Mouse (Mus musculus): Measurements from ENCODE around the gene Clasp1.

Clasp1 gene

DNA sequence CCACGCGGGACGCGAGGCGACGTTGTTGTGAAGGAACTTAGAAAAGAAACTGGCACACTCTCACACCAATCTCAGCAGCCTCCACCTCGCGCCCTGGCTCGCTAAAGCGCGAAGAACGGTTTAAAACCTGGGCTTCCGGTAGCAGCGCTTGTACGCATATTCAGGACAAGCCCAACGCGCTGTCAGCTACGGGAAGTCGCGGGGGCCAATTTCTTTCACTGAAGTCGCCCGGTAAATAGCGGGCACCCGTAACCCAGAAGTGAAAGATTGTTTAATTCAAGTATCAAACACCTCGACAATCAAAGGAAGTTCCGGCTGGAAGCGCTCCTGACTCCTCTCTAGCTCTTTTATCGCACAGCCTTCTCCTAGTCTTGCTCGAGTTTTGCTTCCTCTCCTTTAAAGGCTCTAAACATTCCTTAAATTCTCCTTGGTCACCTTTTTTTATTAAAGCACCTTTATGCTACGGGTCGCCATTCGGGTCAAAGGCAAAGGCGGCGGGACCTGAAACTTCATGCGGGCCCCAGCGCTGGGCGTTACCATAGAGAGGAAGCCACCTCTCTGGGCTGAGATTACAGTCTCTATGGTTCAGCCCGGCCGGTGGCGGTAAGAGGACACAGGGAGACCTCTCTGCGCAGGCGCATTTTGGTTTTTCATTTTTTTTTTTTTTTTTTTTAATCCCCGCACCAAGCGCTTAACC, at the start of gene Clasp1:
Clasp1 (plus strand) TSS at position 302 of the 697 bp plus-strand sequence.
- peak; percentile 93 for DNase-seq (ENCODE audit: low read depth, low spot score)

- DNase-seq (ENCODE audit: low read depth, low spot score), result no peak
Observed at GRCm38 (mm10) chr1:118343649-118344435, 45.0 kb upstream of the Clasp1 start.

GRCm38 (mm10) chr1:118349922-118350321, 38.9 kb upstream of the Clasp1 start:
- DNase-seq (ENCODE audit: low read depth, low spot score), result no peak

GRCm38 (mm10) chr1:118359071-118359761, 29.6 kb upstream of the Clasp1 start:
- DNase-seq (ENCODE audit: low read depth, low spot score), result no peak

DNA sequence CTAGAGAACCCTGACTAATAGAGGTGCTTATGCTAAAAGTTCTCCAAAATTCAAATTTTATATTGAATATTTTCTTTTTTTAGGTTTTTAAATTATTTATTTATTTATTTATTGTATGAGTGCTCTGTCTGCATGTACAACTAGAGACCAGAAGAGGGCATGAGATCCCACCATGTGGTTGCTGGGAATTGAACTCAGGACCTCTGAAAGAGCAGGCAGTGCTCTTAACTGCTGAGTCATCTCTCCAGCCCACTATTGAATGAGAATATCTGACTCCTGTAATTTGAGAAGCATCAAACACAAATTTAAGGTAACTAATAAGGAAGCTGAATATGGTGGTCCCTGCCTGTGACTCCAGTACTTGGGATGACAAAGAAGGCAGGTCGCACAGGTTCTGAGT, 20.9 kb upstream of the Clasp1 start:
- no peak for DNase-seq (ENCODE audit: low read depth, low spot score)

DNA sequence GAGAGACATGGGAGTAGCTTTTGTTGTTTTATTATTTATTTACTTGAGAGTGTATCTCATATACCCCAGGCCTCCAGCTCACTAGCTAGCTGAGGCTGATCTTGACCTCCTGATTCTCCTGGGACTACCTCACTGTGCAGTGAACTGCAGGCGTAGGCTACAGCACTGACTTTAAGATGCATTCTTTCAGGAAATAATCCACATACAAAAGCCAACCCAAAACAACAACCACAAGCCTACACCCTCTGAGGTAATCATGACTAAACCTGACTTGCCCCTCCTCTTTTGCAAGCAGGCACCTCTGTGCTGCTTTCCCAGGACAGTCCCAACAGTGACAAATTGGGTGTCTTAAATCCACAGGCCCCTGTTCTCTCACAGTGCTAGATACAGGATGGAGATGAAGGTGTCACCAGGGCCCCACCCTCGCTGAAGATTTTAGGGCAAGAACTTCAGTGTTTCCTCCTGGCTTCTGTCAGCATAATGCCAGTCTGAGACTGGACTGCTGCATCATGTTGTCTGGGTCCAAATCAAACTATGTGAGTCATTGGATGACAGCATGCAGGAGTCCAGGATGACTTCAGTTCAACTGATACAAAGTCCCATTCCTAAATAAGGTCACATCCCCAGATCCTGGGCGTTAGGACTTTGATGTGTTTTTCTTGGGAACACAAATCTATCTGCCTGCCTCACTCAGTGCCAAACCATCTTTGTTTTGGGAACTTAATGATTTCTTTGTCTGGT, 20.0 kb upstream of the Clasp1 start:
- no peak for DNase-seq (ENCODE audit: low read depth, low spot score)

GRCm38 (mm10) chr1:118377784-118378183, 11.1 kb upstream of the Clasp1 start:
- no peak for DNase-seq (ENCODE audit: low read depth, low spot score)

GRCm38 (mm10) chr1:118380105-118380786, 8.6 kb upstream of the Clasp1 start:
- DNase-seq (ENCODE audit: low read depth, low spot score), result no peak

DNA sequence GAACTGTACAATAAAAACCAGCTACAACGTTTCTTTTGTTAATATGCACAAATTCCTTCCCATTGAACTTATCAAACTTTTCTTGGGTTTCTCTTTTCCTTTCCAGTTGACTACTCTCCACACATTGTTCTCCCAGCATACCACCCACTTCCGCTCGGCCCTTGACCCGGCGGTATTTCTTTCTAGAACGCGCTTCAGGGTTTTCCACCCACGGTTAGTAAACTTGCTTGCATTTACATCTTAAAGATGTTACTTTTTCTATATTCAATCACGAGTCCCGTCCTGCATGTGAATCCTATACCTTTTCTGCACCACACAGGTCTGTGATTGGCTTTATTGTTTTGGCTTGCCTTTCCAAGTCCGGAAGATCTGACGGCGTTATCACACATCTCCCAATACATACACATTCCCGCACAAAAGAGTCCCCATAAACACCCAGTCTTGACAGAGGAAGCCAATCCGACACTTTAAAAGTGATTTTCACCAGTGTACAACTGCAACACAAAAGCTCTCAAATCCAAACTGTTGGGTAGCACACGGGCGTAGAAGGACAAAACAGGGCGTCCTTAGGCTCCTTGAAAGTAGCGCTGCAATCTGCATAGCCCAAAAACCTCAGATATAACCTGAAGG, 616 bp upstream of the Clasp1 start:
- DNase-seq (ENCODE audit: low read depth, low spot score), result no peak

DNA sequence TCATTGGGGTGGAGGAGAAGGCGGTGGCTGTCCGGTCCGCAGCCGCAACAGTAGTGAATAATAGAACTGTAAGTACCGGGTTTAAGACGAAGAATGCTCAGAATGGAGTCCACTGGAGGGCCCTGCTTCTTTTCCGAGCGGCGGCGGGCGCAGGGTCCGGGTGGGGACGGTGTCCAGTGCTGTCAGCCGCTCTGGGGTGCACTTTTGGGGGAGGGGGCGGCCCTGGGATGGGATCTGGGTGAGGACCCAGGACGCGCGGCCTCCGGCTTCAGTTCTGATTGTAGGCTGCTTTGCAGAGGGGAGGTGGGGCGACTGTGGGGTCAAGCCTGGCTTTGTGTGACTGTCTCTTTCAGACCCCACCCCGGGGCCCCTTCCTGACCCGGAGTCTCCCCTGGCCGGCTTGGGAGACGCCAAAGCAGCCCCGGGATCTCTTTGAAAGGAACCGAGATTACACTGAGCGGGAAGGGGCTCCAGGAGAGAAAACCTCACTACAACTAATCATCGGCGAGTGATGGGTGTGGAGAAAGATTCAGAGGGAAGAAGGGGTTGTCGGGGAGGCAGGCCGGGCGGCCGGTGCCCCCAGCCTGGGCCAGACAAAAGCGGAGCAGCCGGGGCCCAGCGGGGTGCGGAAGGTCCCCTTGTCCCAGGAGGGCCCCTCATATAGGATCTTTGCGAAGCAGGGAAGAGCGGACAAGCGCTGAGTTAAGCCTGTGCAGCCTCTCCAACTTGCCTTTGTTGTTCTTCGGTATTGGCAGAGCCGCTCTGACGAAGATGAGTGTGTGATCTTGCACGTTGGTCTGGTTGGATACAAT, 802 bp downstream of the Clasp1 start:
- no peak for DNase-seq (ENCODE audit: low read depth, low spot score)

DNA sequence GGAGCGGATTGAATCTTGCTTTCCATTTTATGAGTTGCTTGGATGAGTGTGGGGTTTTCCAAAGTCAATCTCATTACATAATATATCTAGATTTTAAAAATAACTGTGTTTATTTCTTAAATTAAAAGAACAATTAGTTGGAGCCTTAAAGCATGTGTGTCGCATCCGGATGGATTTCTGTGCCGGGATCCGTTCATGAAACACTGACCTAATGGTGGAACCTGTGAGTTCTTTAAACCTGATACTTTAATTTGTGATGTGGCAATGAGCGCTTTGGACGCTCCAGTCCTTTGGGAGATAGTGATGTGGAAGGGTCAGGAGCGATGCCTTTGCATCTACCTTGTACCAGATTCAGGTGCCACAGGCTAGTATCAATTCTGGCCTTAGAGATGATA, 1.4 kb downstream of the Clasp1 start:
- no peak for DNase-seq (ENCODE audit: low read depth, low spot score)

- no peak for DNase-seq (ENCODE audit: low read depth, low spot score)
Observed at GRCm38 (mm10) chr1:118390871-118391387, 2.1 kb downstream of the Clasp1 start.

GRCm38 (mm10) chr1:118392246-118392645, 3.4 kb downstream of the Clasp1 start:
- DNase-seq (ENCODE audit: low read depth, low spot score), result no peak

- no peak for DNase-seq (ENCODE audit: low read depth, low spot score)
Observed at GRCm38 (mm10) chr1:118393916-118394315, 5.1 kb downstream of the Clasp1 start.

DNA sequence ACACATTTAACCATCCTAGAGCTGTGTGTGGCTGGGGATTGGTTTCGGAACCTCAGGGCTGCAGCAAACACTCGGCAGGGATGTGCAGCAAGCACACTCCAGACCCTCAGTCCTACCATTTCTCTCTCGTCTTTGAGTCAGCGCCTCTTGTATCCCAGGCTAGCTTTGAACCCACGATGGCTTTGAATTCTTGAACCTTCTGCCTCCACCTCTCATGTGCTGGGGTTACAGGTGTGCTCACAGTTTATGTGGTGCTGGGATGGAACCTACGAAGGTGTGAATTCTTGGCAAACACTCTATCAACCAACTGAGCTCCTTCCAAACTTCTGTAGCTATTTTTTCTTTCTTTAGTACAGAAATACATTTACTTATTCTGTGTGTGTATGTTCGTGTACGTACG, 9.0 kb downstream of the Clasp1 start:
- no peak for DNase-seq (ENCODE audit: low read depth, low spot score)

DNA sequence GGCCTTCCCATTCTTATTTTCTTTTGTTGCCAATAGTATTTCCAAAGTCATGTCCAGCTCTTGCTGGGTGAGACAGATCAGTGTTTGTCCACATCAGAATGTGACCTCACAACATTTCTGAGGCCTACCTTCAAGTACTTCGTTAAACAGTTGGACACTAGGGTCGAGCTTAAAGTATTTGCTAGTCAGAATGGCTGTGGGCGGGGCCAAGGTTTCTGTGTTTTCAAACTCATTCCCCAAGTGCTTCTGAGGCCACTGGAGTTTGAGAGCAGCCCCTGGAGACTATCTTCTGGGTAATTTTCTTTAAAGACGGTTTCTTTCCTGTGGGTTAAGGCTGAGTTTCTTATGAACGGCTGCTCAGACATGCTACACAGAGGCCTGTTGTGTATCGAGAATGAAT, 9.7 kb downstream of the Clasp1 start:
- no peak for DNase-seq (ENCODE audit: low read depth, low spot score)

- DNase-seq (ENCODE audit: low read depth, low spot score), result no peak
Observed at GRCm38 (mm10) chr1:118399625-118400310, 10.9 kb downstream of the Clasp1 start.

DNA sequence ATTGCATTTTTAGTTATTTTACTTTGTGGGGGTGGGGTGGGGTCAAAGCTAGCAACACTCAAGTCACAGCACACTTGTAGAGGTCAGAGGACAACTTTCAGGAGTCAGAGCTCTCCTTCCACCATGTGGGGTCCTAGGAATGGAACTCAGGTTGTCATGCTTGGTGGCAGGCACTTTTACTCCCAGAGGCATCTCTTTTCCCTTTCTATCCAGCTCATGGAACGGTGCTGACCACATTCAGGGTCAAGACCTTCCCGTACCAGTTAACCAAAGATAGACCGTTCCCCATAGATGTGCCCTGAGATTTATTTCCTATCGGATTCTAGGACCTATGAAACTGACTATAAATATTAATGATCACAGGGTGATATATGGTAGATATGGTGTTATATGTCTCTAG, 13.1 kb downstream of the Clasp1 start:
- DNase-seq (ENCODE audit: low read depth, low spot score), result no peak

DNA sequence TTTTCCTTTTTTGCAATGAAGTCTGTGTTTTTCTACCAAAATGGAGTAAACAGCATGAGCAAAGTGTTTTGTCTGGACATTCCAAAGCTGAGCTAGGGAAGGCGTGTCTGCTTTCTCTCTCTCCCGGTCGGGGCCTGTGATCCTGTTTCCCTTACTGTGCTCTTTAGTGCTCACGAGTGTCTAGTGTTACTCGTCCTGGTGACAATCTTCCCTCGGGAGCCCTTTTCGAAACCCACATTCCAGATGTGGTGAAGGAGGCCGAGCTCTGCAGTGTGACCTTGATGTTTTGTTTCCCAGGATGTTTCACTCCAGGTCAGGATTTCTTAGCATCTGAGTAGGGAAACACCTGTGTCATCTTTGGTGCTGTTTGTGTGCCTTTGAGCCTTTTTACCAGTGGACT, 13.7 kb downstream of the Clasp1 start:
- no peak for DNase-seq (ENCODE audit: low read depth, low spot score)

All from WW6 (cell line).